ENCODE assay signal across 9 mouse cellular contexts in the genomic region with DNA sequence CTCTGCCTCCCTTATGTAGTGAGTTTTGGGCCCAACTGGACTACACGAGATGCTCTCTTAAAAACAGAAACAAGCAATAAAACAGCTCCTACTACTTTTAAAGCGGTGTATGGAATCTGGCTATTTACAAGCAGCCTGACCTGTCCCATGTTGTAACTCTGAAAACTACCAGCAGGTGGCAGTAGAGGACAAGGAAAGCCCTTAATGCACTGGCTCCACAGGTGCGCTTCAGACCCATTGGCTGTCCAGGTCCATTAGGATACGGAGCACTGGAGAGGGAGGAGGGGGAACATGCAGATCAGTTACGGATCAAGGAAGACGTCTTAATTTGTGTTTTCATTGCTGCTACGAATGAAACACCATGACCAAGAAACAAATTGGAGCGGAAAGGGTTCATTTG. TPM values are rescaled to one million over a fixed set of nuclear protein-coding genes. Genes with fewer than 3 reads are reported as not detected.
A peak's percentile ranks its signal among the peaks of the same experiment; 100 is the strongest.
DNase-seq lines count a peak whose midpoint lies in the region; ATAC-seq and TF ChIP-seq lines count a peak whose summit lies in the region.
"Had no signal": no experiment of that assay in that cellular context is flagged by ENCODE, and none has a peak within 500 bp of the region (broad histone marks: within the 10 kb centered on the region; RNA-seq: fewer than 3 reads in every experiment).

No protein-coding gene starts in this region.

- 0 out of 2 replicates have a peak, but pooled peaks cover 7% of the 10 kb centered on the region for H3K27me3 ChIP-seq in kidney, embryonic 15.5 days
- peaks cover 21% of the 10 kb centered on the region for H3K27me3 ChIP-seq in liver, embryonic 11.5 days (replicated peaks; ENCODE audit: control insufficient read depth, insufficient read depth, low read length)
- H3K27me3 ChIP-seq in neural tube, embryonic 14.5 days (ENCODE audit: control insufficient read depth, insufficient read depth, low read length), result no peaks in the 10 kb centered on the region
- H3K27me3 ChIP-seq in testis, adult 2 months (ENCODE audit: control insufficient read depth, insufficient read depth, low read length), result no peaks in the 10 kb centered on the region
- H3K27me3 ChIP-seq: embryonic facial prominence, embryonic 13.5 days had no signal

- no peak for ATAC-seq in kidney, embryonic 15.5 days (replicated peaks; ENCODE audit: low FRiP score)
- peak; percentile 26; the same call in 1 of the 2 replicates for ATAC-seq in liver, embryonic 11.5 days (replicated peaks; ENCODE audit: low FRiP score)
- ATAC-seq in neural tube, embryonic 14.5 days (ENCODE audit: low read depth), result peak; percentile 57; the same call in 1 of the 2 replicates

- no peak overlapping the region for H3K27ac ChIP-seq in kidney, embryonic 15.5 days
- H3K27ac ChIP-seq in liver, embryonic 11.5 days (ENCODE audit: low read depth, low read length), result no peak overlapping the region
- H3K27ac ChIP-seq in neural tube, embryonic 14.5 days (ENCODE audit: low read depth, low read length), result no peak overlapping the region
- no peak overlapping the region for H3K27ac ChIP-seq in testis, adult 2 months (ENCODE audit: control insufficient read depth, insufficient read depth, low read depth, low read length)
- H3K27ac ChIP-seq: embryonic facial prominence, embryonic 13.5 days had no signal

- 0 out of 2 replicates have a peak, but pooled peaks cover 4% of the 10 kb centered on the region for H3K4me1 ChIP-seq in kidney, embryonic 15.5 days
- 0 out of 2 replicates have a peak, but pooled peaks cover 4% of the 10 kb centered on the region for H3K4me1 ChIP-seq in liver, embryonic 11.5 days (replicated peaks; ENCODE audit: control insufficient read depth, insufficient read depth, low read length)
- no peaks in the 10 kb centered on the region for H3K4me1 ChIP-seq in neural tube, embryonic 14.5 days (ENCODE audit: control insufficient read depth, insufficient read depth, low read length)
- no peaks in the 10 kb centered on the region; the same call in 1 of the 2 replicates for H3K4me1 ChIP-seq in testis, adult 2 months (ENCODE audit: control insufficient read depth, insufficient read depth, low read length)

- peak; percentile 67 for DNase-seq in kidney, adult 11 months
- DNase-seq in cerebellum, postnatal 14 days, result peak; percentile 96 to 99
- DNase-seq in gastrocnemius, postnatal 10 days, result peak; percentile 81
- peak; percentile 91 for DNase-seq in kidney, postnatal 10 days
- peak; percentile 71 for DNase-seq in liver, embryonic 11.5 days (ENCODE audit: low spot score)

- H3K36me3 ChIP-seq in kidney, embryonic 15.5 days, result no peaks in the 10 kb centered on the region
- H3K36me3 ChIP-seq in liver, embryonic 11.5 days (ENCODE audit: control insufficient read depth, insufficient read depth, low read length), result no peaks in the 10 kb centered on the region
- H3K36me3 ChIP-seq in neural tube, embryonic 14.5 days (ENCODE audit: control insufficient read depth, insufficient read depth, low read length), result no peaks in the 10 kb centered on the region
- no peaks in the 10 kb centered on the region for H3K36me3 ChIP-seq in testis, adult 2 months (ENCODE audit: control insufficient read depth, insufficient read depth, low read length)
- H3K36me3 ChIP-seq: embryonic facial prominence, embryonic 13.5 days had no signal

- no peak for TF ChIP-seq POLR2A in testis, adult 2 months (IDR thresholded peaks at IDR 0.05; ENCODE audit: control insufficient read depth, low read depth, low read length)

- H3K4me3 ChIP-seq in kidney, embryonic 15.5 days (replicated peaks), result no peak overlapping the region
- no peak overlapping the region for H3K4me3 ChIP-seq in liver, embryonic 11.5 days (ENCODE audit: low read depth, low read length)
- H3K4me3 ChIP-seq in neural tube, embryonic 14.5 days (ENCODE audit: low read depth, low read length), result no peak overlapping the region
- no peak overlapping the region for H3K4me3 ChIP-seq in testis, adult 2 months (ENCODE audit: control insufficient read depth, low read depth, low read length)
- H3K4me3 ChIP-seq: embryonic facial prominence, embryonic 13.5 days had no signal

- H3K4me2 ChIP-seq in kidney, embryonic 15.5 days, result no peak overlapping the region
- H3K4me2 ChIP-seq in liver, embryonic 11.5 days, result no peak overlapping the region
- H3K4me2 ChIP-seq in neural tube, embryonic 14.5 days (ENCODE audit: low read depth, low read length), result no peak overlapping the region
- H3K4me2 ChIP-seq: embryonic facial prominence, embryonic 13.5 days had no signal

- TF ChIP-seq CTCF in testis, adult 2 months (IDR thresholded peaks at IDR 0.05; ENCODE audit: control insufficient read depth, insufficient read depth, insufficient replicate concordance, low read depth, low read length), result peak; percentile 86; the same call in 1 of the 2 replicates

- H3K9me3 ChIP-seq in kidney, embryonic 15.5 days (replicated peaks), result no peaks in the 10 kb centered on the region
- H3K9me3 ChIP-seq in liver, embryonic 11.5 days (ENCODE audit: control insufficient read depth, low read length), result no peaks in the 10 kb centered on the region
- H3K9me3 ChIP-seq in neural tube, embryonic 14.5 days (ENCODE audit: control insufficient read depth, low read length), result no peaks in the 10 kb centered on the region
- H3K9me3 ChIP-seq: embryonic facial prominence, embryonic 13.5 days had no signal

- WGBS in kidney, embryonic 15.5 days, result 14% methylated on average over 8 of the region's 8 CpGs
- 18% methylated on average over 8 of the region's 8 CpGs for WGBS in liver, embryonic 11.5 days
- 19% methylated on average over 8 of the region's 8 CpGs for WGBS in neural tube, embryonic 14.5 days

- no peak overlapping the region for H3K9ac ChIP-seq in kidney, embryonic 15.5 days
- no peak overlapping the region for H3K9ac ChIP-seq in liver, embryonic 11.5 days (ENCODE audit: low read depth, low read length)
- H3K9ac ChIP-seq in neural tube, embryonic 14.5 days (replicated peaks; ENCODE audit: low read depth, low read length), result no peak overlapping the region
- H3K9ac ChIP-seq: embryonic facial prominence, embryonic 13.5 days had no signal

RNA-seq across cellular contexts. Expression of a gene that starts 19.8 kb away (rescaled TPM):
- polyA plus RNA-seq in kidney, embryonic 15.5 days (2015; fragmentation: Nextera tagmentation; extraction: Ambion mirVana), result 6.3 and 6.9 TPM in 2 replicates
- total RNA-seq in gastrocnemius, postnatal 10 days (2021), result 1 to 10 TPM; 3.5 to 4.3 TPM
- polyA plus RNA-seq in liver, embryonic 11.5 days (2014; fragmentation: Nextera tagmentation; extraction: Ambion mirVana), result 8.2 and 8.9 TPM in 2 replicates
- 11.2 and 11.7 TPM in 2 replicates for polyA plus RNA-seq in neural tube, embryonic 14.5 days (2014; fragmentation: Nextera tagmentation; extraction: Ambion mirVana)
- 33.8 and 41.3 TPM in 2 replicates for polyA plus RNA-seq in testis, adult 2 months (2012; rRNA removed)

RNA-seq across cellular contexts. Expression of a gene that starts 19.9 kb away (rescaled TPM):
- 85.6 and 107 TPM in 2 replicates for polyA plus RNA-seq in kidney, embryonic 15.5 days (2015; fragmentation: Nextera tagmentation; extraction: Ambion mirVana)
- 10 to 100 TPM; 49.7 to 54.9 TPM for total RNA-seq in gastrocnemius, postnatal 10 days (2021)
- polyA plus RNA-seq in liver, embryonic 11.5 days (2014; fragmentation: Nextera tagmentation; extraction: Ambion mirVana), result 106 TPM in 2 replicates
- 55.1 and 59.3 TPM in 2 replicates for polyA plus RNA-seq in neural tube, embryonic 14.5 days (2014; fragmentation: Nextera tagmentation; extraction: Ambion mirVana)
- 30.2 and 35.8 TPM in 2 replicates for polyA plus RNA-seq in testis, adult 2 months (2012; rRNA removed)

RNA-seq across cellular contexts. Expression of a gene that starts 20.1 kb away (rescaled TPM):
- 19.3 and 19.5 TPM in 2 replicates for polyA plus RNA-seq in kidney, embryonic 15.5 days (2015; fragmentation: Nextera tagmentation; extraction: Ambion mirVana)
- total RNA-seq in gastrocnemius, postnatal 10 days (2021), result 10 to 100 TPM; 14.6 to 19.5 TPM
- 14.6 and 17.1 TPM in 2 replicates for polyA plus RNA-seq in liver, embryonic 11.5 days (2014; fragmentation: Nextera tagmentation; extraction: Ambion mirVana)
- 30.4 and 31.3 TPM in 2 replicates for polyA plus RNA-seq in neural tube, embryonic 14.5 days (2014; fragmentation: Nextera tagmentation; extraction: Ambion mirVana)
- 14.0 and 20.7 TPM in 2 replicates for polyA plus RNA-seq in testis, adult 2 months (2012; rRNA removed)

RNA-seq across cellular contexts. Expression of a gene that starts 31.3 kb away (rescaled TPM):
- polyA plus RNA-seq in kidney, embryonic 15.5 days (2015; fragmentation: Nextera tagmentation; extraction: Ambion mirVana), result 0.99 and 3.1 TPM in 2 replicates
- under 1 TPM; 0.23 to 0.35 TPM for total RNA-seq in gastrocnemius, postnatal 10 days (2021)
- 0.90 and 0.95 TPM in 2 replicates for polyA plus RNA-seq in liver, embryonic 11.5 days (2014; fragmentation: Nextera tagmentation; extraction: Ambion mirVana)
- 0.35 and 0.73 TPM in 2 replicates for polyA plus RNA-seq in neural tube, embryonic 14.5 days (2014; fragmentation: Nextera tagmentation; extraction: Ambion mirVana)
- 6.9 and 7.3 TPM in 2 replicates for polyA plus RNA-seq in testis, adult 2 months (2012; rRNA removed)

RNA-seq across cellular contexts. Expression of a gene that starts 43.4 kb away (rescaled TPM):
- polyA plus RNA-seq in kidney, embryonic 15.5 days (2015; fragmentation: Nextera tagmentation; extraction: Ambion mirVana), result 1.5 and 4.1 TPM in 2 replicates
- total RNA-seq in gastrocnemius, postnatal 10 days (2021), result 10 to 100 TPM; 28.4 to 33.5 TPM
- 4.2 and 5.3 TPM in 2 replicates for polyA plus RNA-seq in liver, embryonic 11.5 days (2014; fragmentation: Nextera tagmentation; extraction: Ambion mirVana)
- polyA plus RNA-seq in neural tube, embryonic 14.5 days (2014; fragmentation: Nextera tagmentation; extraction: Ambion mirVana), result 3.4 and 3.7 TPM in 2 replicates
- 23.8 and 26.7 TPM in 2 replicates for polyA plus RNA-seq in testis, adult 2 months (2012; rRNA removed)
